8 mouse cellular contexts compared by ENCODE assay signal in genomic region chr6:52208072-52208867, GRCm38 (mm10). TPM values are rescaled to one million over a fixed set of nuclear protein-coding genes. Genes with fewer than 3 reads are reported as not detected.
DNase-seq lines count a peak whose midpoint lies in the region; ATAC-seq and TF ChIP-seq lines count a peak whose summit lies in the region.

Gene Hoxa6, minus strand, starts transcription at chr6:52208722.

- H3K4me2 ChIP-seq in hindbrain, embryonic 15.5 days: peak within 1 kb of the TSS; percentile 53
- H3K4me2 ChIP-seq in liver, embryonic 14.5 days (ENCODE audit: low read depth): 0 out of 2 replicates have a peak within 1 kb of the TSS, but pooled peaks have one; percentile 22

- no peak for TF ChIP-seq EP300 in liver, embryonic 14.5 days (IDR thresholded peaks at IDR 0.05; ENCODE audit: low read depth)

- DNase-seq in gastrocnemius, adult 18-20 months (ENCODE audit: low spot score): peak; percentile 53
- DNase-seq in gastrocnemius, postnatal 25 days: no peak
- DNase-seq in NIH3T3 (ENCODE audit: low read depth): peak; percentile 79
- no peak for DNase-seq in liver, embryonic 14.5 days (ENCODE audit: low read depth in 3 of 3, low spot score in 3 of 3)
- DNase-seq in thymus, postnatal 36 days: no peak
- no peak for DNase-seq in frontal cortex, adult 2 months (ENCODE audit: extremely low spot score in 1 of 2, low spot score in 1 of 2)
- no peak for DNase-seq in embryo, embryonic 10.5 days (ENCODE audit: low spot score)

- peak within 1 kb of the TSS; percentile 38 for H3K4me3 ChIP-seq in hindbrain, embryonic 15.5 days
- no peak within 1 kb of the TSS for H3K4me3 ChIP-seq in liver, embryonic 14.5 days (ENCODE audit: insufficient read depth in 1 of 2, low read depth in 2 of 2, low read length in 2 of 2)

- 0 out of 2 replicates have a peak within 1 kb of the TSS, but pooled peaks have one; percentile 5 for H3K9ac ChIP-seq in hindbrain, embryonic 15.5 days
- no peak within 1 kb of the TSS for H3K9ac ChIP-seq in liver, embryonic 14.5 days (replicated peaks)

- TF ChIP-seq CTCF in liver, embryonic 14.5 days (IDR thresholded peaks at IDR 0.05; ENCODE audit: low read depth): no peak

- peaks cover 25% of the 10 kb centered on the region for H3K4me1 ChIP-seq in hindbrain, embryonic 15.5 days (replicated peaks)
- no peaks in the 10 kb centered on the region for H3K4me1 ChIP-seq in liver, embryonic 14.5 days (replicated peaks; ENCODE audit: control insufficient read depth in 2 of 2, insufficient read depth in 2 of 2, low read length in 1 of 2)

- H3K27me3 ChIP-seq in hindbrain, embryonic 15.5 days: peaks cover 84% of the 10 kb centered on the region
- peaks cover 97% of the 10 kb centered on the region for H3K27me3 ChIP-seq in liver, embryonic 14.5 days (ENCODE audit: control insufficient read depth, insufficient read depth, low read length)

- ATAC-seq in hindbrain, embryonic 15.5 days (ENCODE audit: low FRiP score, low read depth): no peak
- ATAC-seq in liver, embryonic 14.5 days (ENCODE audit: insufficient read depth): no peak

- no peaks in the 10 kb centered on the region for H3K36me3 ChIP-seq in hindbrain, embryonic 15.5 days
- no peaks in the 10 kb centered on the region for H3K36me3 ChIP-seq in liver, embryonic 14.5 days (replicated peaks; ENCODE audit: control insufficient read depth, insufficient read depth, low read depth)

- no peaks in the 10 kb centered on the region for H3K9me3 ChIP-seq in hindbrain, embryonic 15.5 days
- no peaks in the 10 kb centered on the region for H3K9me3 ChIP-seq in liver, embryonic 14.5 days (ENCODE audit: control insufficient read depth, low read length)

- 2% methylated on average over 47 of the region's 47 CpGs for WGBS in hindbrain, embryonic 15.5 days
- WGBS in liver, embryonic 14.5 days (ENCODE audit: insufficient replicate concordance): 4% methylated on average over 47 of the region's 47 CpGs

- peak within 1 kb of the TSS; percentile 80 for H3K27ac ChIP-seq in hindbrain, embryonic 15.5 days (replicated peaks)
- H3K27ac ChIP-seq in liver, embryonic 14.5 days: no peak within 1 kb of the TSS

RNA-seq across cellular contexts. Expression of gene Hoxa6, which starts in this region (rescaled TPM):
- total RNA-seq in gastrocnemius, adult 18-20 months (2021): 1 to 10 TPM; 2.0 to 2.1 TPM
- 1 to 10 TPM; 1.8 to 2.8 TPM for total RNA-seq in gastrocnemius, postnatal 25 days (2021)
- 10.4 and 13.4 TPM in 2 replicates for polyA plus RNA-seq in hindbrain, embryonic 15.5 days (2015; fragmentation: Nextera tagmentation; extraction: Ambion mirVana)
- polyA plus RNA-seq in liver, embryonic 14.5 days (2012; rRNA removed): not detected in 2 replicates
- not detected in 2 replicates for polyA plus RNA-seq in liver, embryonic 14.5 days (2014; fragmentation: Nextera tagmentation; extraction: Ambion mirVana)
- polyA plus RNA-seq in frontal cortex, adult 2 months (2012; rRNA removed): not detected in 2 replicates

Comparison
In these comparisons a context has a peak if more than half of its experiments do, and no peak if none do; other contexts are left out.
1. RNA of gene Hoxa6 (polyA plus RNA-seq): 10.4 to 13.4 TPM in hindbrain, embryonic 15.5 days; not detected in liver, embryonic 14.5 days and not detected in frontal cortex, adult 2 months; every median in the first group is over 10 times any median in the second.
2. DNase-seq: peak in gastrocnemius, adult 18-20 months (single experiment) and NIH3T3 (single experiment); none in gastrocnemius, postnatal 25 days (single experiment), liver, embryonic 14.5 days (0 of 3), thymus, postnatal 36 days (0 of 2), frontal cortex, adult 2 months (0 of 2) and embryo, embryonic 10.5 days (single experiment).